Mouse (Mus musculus) kidney, adult 18-20 months (tissue): ENCODE data around the gene Pih1d3.

Experiments used
- DNase-seq: peaks from one replicate; pipeline ENCODE4 v3.0.0; 2021

Gene Pih1d3

DNA sequence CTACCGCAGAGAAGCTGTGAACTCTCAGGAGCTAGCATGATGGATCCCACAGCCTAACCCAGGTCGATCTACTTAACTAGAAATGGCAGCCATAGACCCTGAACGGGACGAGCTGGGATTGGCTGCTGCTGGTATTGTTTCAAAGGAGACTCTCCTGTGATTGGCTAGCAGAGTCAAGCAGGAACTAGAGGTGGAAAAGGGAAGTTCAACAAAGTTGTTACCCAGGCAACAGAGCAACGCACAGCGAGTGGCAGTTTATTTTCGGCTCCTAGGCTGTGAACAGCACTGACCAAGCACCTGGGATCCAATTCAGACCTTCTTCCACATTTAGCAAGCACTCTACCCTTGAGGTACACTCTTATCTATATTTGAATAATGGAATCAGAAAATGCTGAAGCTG lies at the start of gene Pih1d3, which contains the start of gene 4931428L18Rik:
Gene Pih1d3, plus strand, starts transcription at position 275 of the 400 bp plus-strand sequence.
Gene 4931428L18Rik, minus strand, starts transcription at position 121 of the 400 bp plus-strand sequence.
- DNase-seq = no peak

DNA sequence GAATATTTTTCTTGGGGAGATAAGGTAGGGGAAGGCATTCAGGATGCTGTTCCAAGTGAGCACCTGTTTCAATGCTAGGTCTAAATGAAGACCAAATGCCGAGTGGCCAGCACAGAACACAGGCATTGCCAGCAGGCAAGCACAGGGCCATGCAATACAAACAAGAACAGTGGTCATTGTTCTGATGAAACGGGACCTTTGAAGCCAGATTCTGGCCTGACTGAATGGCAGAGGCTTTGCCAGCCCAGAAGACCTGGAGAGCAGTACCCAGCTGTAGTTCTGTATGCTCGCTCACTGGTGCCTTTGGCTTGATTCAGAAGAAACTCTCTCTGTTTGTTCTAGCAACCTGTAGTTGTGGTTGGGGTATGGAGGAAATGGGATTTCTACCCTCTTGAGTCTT lies 47.2 kb upstream of the Pih1d3 start:
- no peak for DNase-seq

DNA sequence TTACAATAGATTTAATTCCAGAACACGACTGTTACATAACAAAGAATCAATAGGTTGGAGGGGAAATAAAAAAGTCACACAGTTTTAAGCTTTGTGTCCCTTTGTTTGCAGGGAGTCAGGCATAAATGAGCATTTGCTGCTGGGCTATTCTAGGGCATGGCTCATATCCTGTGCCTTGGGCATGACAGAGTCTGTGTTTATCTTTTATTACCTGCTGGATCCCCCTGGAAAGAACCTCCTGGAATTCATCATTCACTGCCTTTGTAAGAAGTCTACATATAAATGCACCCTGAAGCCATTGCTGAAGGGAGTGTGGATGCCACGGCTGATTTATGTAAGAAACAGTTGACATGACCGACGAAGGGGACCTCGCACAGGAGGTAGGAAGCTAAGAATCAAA lies 46.5 kb upstream of the Pih1d3 start, which contains the start of gene Lgsn:
Gene Lgsn, plus strand, starts transcription at position 301 of the 400 bp plus-strand sequence.
- no peak for DNase-seq

DNA sequence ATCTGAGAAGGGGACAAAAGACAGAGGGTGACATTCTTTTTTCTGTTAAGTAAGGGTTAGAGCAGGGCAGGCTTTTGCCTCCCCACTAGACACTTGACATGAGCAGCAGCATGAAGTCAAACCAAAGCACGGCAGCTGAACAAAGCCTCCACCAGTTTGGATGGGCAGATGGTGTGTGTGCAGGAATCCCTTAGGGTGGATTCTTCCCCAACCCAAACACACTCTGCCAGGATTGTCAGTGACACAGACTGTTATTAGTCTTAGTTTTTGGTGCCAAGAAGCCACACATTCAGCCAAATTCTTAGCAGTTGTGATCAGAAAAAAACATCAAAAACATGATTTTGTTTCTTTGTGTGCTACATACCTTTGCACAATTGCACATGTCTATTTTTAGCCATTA lies 44.4 kb upstream of the Pih1d3 start:
- no peak for DNase-seq

DNA sequence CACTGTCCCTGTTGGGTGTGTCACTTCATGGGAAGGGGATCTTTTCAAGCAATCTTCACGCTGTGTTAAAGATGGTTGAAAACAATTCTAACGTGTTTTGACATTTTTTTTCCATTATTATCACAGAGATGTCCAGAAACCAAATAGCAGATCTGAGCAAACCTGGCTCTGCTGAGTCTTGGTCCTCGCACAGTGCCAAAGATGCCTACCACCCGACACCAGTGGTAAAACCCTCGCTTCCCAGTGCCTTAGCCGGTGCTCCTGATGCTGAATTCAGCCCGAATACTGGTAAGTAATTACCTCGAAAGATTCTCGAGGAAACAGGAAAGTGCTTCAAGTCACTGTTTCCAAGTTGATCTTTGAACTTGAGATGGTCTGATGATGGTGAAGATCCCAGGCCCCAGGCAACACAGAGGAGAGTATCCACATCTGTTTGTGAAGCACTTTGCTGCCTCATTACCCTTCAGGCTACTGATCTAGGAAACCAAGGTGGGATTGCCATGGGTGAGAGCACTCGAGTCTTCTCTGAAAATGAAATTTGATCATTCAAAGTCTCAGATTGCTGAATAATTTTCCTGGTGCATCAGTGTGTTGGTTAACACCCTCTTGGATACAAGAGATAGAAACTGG lies 32.3 kb upstream of the Pih1d3 start:
- DNase-seq = no peak

DNA sequence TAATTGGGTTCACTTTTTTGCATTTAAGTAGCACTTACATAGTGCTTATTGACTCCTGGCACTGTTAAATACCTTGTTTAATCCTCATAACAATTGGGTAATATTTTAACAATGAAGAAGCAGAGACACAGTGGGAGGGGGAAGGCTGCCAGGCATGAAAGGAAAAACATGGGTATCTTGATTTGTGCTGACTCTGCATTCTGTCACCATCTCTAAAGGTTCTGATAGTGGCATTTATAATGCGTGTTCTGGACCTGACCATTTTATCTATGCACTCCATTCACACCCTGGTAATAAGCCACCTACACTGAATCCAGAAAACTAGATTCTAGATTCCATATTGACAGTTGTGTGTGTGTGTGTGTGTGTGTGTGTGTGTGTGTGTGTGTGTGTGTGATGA lies 27.0 kb upstream of the Pih1d3 start:
- DNase-seq = no peak

DNA sequence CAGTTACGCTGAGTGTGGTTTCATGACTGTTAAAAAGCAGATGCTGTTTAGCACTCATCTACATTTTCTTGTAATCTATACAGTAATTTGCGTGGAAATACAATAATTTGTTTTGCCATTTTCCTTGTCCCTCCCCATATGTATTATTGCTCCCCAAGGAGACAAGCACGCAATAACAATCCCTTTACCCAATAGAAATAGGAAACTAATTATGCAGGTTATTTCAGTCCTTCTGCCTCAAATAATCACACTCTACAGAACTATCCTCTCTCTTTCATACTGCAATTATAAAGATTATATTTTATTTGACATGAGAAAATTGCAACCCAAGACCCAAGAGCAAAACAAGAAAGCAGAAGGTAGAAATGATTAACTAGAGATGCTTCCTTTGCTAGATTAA lies 25.7 kb upstream of the Pih1d3 start:
- DNase-seq = no peak

DNA sequence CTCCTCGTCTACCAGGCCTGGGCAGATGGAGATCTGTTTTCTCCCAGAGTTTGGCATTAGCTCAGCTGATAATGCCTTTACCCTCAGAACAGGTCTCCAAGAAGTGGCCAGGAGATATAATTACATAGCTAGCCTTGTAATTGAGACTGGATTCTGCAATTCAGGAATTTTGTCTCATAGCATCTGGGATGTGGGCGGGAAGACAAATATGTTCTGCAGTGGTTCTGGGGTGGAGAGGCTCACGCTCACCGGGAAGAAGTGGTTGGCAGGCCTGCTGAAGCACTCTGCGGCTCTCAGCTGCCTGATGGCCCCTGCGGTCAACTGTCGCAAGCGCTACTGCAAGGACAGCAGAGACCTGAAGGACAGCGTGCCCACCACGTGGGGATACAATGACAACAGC lies 18.9 kb upstream of the Pih1d3 start:
- no peak for DNase-seq

DNA sequence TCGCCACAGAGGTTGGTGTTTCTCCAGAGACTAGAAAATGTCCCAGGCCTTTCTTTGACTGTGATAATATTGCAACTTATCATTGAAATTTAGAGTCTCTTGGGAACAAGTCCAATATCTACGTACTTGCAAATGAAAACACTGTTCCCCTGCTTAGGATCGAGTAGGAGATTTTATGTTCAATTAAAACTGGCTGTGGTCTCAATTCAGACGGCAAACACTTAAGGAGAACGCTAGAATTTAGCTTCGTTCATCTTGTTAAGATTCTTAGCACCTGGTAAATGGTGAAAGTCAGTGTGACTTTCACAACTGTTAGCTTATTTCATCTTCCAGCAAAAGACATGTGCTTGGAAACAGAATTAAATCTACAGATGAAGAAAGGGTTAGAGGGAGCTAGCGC lies 17.3 kb upstream of the Pih1d3 start:
- no peak for DNase-seq

DNA sequence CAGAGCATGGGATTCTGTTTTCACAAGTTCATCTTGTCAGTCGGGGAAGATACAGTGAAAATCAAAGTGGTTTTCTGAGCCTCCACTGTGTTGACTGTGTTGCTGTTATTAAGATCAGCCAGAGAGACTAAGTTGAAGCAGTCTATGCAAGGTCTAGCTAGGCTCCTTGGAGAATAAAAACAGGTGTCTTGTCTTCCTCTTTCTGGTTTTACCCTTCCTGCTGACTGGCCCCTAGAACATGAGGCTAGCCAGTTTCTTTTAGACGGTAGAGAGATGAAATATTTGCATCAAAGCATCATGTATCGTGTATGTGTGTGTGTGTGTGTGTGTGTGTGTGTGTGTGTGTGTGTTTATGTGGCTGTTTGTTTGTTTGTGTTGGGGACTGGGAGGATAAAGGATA lies 16.9 kb upstream of the Pih1d3 start:
- DNase-seq = no peak

DNA sequence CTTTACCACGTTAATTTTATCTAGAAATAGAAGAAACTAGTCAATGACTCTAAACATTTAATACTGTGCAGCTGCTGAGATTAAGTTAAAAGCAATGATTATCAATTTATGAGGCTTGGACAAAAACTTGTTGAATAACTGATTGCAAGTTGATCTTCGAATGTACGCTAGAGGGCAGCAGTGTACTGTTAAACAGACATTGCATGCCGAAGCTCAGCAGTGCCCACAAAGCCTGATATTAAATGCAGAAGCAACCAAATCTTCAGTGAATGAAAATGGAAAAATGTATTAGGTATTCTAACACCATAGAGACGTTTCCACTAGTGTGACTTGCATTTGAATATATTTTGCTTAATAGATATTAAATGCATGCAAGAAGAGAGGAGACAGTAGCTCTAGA lies 12.5 kb upstream of the Pih1d3 start:
- DNase-seq = peak; percentile 6

DNA sequence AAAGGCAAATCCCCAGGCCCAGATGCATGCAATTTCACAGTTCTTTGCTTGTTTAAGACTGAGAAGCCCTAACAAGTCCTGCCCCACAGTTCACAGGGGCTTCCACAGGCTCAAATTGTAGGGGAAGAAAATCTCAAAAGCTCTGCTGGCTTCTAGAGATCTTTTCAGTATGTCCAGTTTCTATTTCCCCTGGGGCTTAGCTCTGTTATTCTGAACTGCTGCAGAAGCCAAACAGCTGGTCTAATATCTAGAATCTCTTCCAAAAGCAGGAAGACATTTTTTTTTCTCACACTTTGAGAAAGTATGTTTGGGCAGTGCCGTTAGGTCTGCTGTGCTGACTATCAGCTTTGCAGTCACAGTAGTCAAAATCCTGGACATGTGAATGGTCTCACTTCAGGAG lies 7.8 kb upstream of the Pih1d3 start:
- no peak for DNase-seq

DNA sequence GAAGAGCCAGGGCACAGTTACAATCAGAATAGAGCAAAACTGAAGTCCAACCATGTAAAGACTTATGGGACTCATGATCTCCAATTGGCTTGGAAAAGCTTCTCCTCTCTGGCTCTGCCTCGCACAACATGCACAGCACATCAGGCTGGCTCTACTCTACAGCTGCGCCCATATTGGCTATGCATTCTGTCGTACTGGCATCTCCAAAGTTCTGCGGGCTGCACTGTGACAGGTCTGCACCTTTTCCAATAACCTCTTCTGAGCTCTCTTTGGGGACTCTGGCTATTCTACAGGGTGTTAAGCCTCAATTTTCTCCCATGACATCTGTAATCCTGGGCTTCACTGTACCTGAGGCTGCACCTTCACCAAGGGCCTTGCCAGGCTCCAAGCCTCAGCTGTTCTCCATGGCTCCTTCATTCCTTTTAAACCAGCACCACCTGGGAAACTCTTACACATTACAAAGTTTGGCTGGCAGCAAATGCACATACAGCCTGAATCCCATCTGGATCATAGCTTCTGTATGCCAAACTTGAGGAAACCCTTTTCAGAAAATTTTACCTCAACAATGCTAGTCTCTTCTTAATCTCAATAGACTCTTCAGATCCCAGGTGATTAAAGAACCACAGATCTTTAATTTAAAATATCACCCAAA lies 1.9 kb upstream of the Pih1d3 start:
- no peak for DNase-seq

DNA sequence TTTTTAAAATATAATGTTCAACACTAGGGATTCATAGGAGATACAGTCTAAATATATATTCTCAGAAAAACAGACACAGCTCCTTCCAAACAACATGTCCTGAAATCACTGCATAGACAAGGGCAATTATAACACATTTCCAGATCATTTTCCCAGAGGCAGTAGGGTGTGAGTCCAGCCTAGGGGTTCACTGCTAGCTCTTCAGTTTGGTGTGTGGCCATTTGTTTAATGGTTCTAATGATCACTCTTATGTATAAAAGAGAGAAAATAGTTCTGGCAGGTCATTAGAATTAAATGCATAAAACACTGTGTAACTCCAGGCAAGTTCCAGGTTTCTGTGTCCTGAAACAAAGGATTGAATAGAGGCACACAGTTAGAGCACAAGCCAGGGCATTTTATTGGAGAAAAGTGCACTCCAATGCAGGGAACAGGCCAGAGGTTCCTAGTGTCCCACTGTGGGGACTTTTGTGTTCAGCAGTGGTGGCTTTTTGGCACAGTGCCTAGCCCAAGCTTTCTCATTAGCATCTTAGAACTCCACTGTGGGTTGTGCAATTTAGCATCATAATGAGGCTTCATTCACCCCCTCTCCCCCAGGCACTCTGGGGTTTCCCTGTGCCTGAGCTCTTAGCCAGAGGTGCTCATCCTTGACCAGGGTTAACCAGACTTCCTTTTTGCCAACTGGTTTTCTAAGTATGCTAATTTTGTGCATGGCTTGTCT lies 10.8 kb downstream of the Pih1d3 start:
- DNase-seq = no peak

DNA sequence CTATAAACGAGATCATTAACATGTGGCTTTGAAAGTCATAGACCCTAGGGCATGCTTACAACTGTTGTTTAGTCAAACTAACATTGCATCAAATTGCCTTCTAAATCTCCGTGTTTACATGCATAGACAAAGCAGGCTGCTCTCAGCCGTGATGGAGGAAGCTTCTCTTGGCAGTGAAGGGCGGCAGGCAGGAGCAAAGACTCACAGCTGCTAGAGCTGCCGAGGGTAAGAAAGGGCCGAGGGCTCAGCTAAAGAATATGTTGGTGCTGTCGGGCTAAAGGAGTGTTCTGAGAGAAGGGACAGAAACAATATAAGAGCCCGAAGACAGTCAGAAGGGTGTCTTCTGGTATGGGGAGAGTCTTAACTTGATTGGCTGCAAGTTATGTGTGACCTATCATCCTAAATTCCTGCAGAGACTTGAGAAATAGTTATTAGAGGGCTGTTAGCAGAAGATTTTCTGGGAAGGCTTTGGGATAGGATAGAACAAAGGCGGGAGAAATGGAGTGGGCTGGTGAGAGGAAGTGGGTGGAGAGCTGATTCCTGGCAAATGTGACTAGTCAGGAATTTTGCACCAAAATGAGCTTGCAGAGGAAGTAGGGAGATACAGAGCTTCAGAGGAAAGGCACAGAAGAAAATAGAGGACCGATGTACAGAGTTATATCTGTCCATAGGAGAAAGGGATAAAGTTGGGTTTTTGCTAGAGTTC lies 37.7 kb downstream of the Pih1d3 start:
- no peak for DNase-seq
